9 mouse cellular contexts compared by ENCODE assay signal in genomic region chr11:69966006-69966859, GRCm38 (mm10). TPM values are rescaled to one million over a fixed set of nuclear protein-coding genes. Genes with fewer than 3 reads are reported as not detected.
DNase-seq lines count a peak whose midpoint lies in the region; ATAC-seq and TF ChIP-seq lines count a peak whose summit lies in the region.
"Had no signal": no experiment of that assay in that cellular context is flagged by ENCODE, and none has a peak within 500 bp of the region (broad histone marks: within the 10 kb centered on the region; RNA-seq: fewer than 3 reads in every experiment).

No protein-coding gene starts in this region.

- peak overlapping the region; percentile 51 for H3K9ac ChIP-seq in heart, adult 2 months (ENCODE audit: low read depth, low read length)
- peak overlapping the region; percentile 41 for H3K9ac ChIP-seq in forebrain, embryonic 11.5 days (ENCODE audit: low read length)
- H3K9ac ChIP-seq in intestine, embryonic 15.5 days, result peak overlapping the region; percentile 59

- intact Hi-C loops in heart, adult 2 months (cut with DNase I), result no loop called here
- intact Hi-C loops in heart, postnatal 25 days (cut with DNase I), result loop anchor here (5.0 kb wide), 1 partner anchor 39 kb away; no protein-coding TSS in a partner anchor

- no peaks in the 10 kb centered on the region for H3K79me2 ChIP-seq in heart, adult 2 months (replicated peaks; ENCODE audit: control insufficient read depth, insufficient read depth, low read length)

- H3K27ac ChIP-seq in heart, adult 2 months, result no peak overlapping the region
- no peak overlapping the region for H3K27ac ChIP-seq in forebrain, embryonic 11.5 days (ENCODE audit: low read depth, low read length)
- H3K27ac ChIP-seq in intestine, embryonic 15.5 days, result peak overlapping the region; percentile 89

- H3K4me1 ChIP-seq in heart, adult 2 months (ENCODE audit: control insufficient read depth, insufficient read depth, low read length), result peaks cover 2% of the 10 kb centered on the region; the same call in 1 of the 2 replicates
- peaks cover 9% of the 10 kb centered on the region for H3K4me1 ChIP-seq in forebrain, embryonic 11.5 days (replicated peaks; ENCODE audit: control insufficient read depth, insufficient read depth, low read length)
- peaks cover 3% of the 10 kb centered on the region; the same call in 1 of the 2 replicates for H3K4me1 ChIP-seq in intestine, embryonic 15.5 days (replicated peaks)
- H3K4me1 ChIP-seq in lung, adult 2 months (ENCODE audit: control insufficient read depth, insufficient read depth, low read length), result peaks cover 3% of the 10 kb centered on the region

- peak; percentile 29 to 49 for DNase-seq in heart, adult 2 months
- no peak for DNase-seq in heart, postnatal 25 days (ENCODE audit: low spot score)
- DNase-seq in forebrain, embryonic 11.5 days (ENCODE audit: low spot score), result peak; percentile 68
- peak; percentile 50 for DNase-seq in lung, adult 2 months
- DNase-seq in retina, embryonic 14.5 days (ENCODE audit: low spot score), result peak; percentile 30
- DNase-seq in right cerebral cortex, postnatal 4 days, result no peak
- DNase-seq in right cerebral cortex, postnatal 10 days (ENCODE audit: low spot score in 2 of 2), result no peak

- H3K36me3 ChIP-seq in heart, adult 2 months (ENCODE audit: control insufficient read depth, insufficient read depth, low read length), result no peaks in the 10 kb centered on the region
- no peaks in the 10 kb centered on the region; the same call in 1 of the 2 replicates for H3K36me3 ChIP-seq in forebrain, embryonic 11.5 days (ENCODE audit: control insufficient read depth, insufficient read depth, low read length)
- H3K36me3 ChIP-seq in intestine, embryonic 15.5 days, result 0 out of 2 replicates have a peak, but pooled peaks cover 4% of the 10 kb centered on the region

- WGBS in heart, adult 2 months, result 6% methylated on average over 53 of the region's 59 CpGs
- WGBS in forebrain, embryonic 11.5 days, result 2% methylated on average over 59 of the region's 59 CpGs
- WGBS in intestine, embryonic 15.5 days, result 1% methylated on average over 59 of the region's 59 CpGs
- WGBS in lung, adult 2 months, result 4% methylated on average over 59 of the region's 59 CpGs

- peak overlapping the region; percentile 48 for H3K4me2 ChIP-seq in forebrain, embryonic 11.5 days (ENCODE audit: low read depth, low read length, severe bottlenecking)
- peak overlapping the region; percentile 62 for H3K4me2 ChIP-seq in intestine, embryonic 15.5 days (replicated peaks)

- H3K9me3 ChIP-seq in forebrain, embryonic 11.5 days (ENCODE audit: control insufficient read depth, low read length), result no peaks in the 10 kb centered on the region
- H3K9me3 ChIP-seq in intestine, embryonic 15.5 days, result no peaks in the 10 kb centered on the region

- TF ChIP-seq CTCF in heart, adult 2 months (IDR thresholded peaks at IDR 0.05), result no peak
- no peak for TF ChIP-seq CTCF in lung, adult 2 months (IDR thresholded peaks at IDR 0.05; ENCODE audit: insufficient read depth, low read length)

- TF ChIP-seq POLR2A in heart, adult 2 months (IDR thresholded peaks at IDR 0.05; ENCODE audit: insufficient read depth, low read depth, low read length), result no peak
- no peak for TF ChIP-seq POLR2A in lung, adult 2 months (IDR thresholded peaks at IDR 0.05; ENCODE audit: borderline replicate concordance, extremely low read depth, low read depth, low read length)

- ATAC-seq in forebrain, embryonic 11.5 days (replicated peaks; ENCODE audit: low FRiP score), result no peak
- peak; percentile 72 for ATAC-seq in intestine, embryonic 15.5 days
- ATAC-seq: Patski had no signal

- peaks cover 11% of the 10 kb centered on the region for H3K27me3 ChIP-seq in heart, adult 2 months (ENCODE audit: control insufficient read depth, insufficient read depth, low read length)
- H3K27me3 ChIP-seq in forebrain, embryonic 11.5 days (ENCODE audit: control insufficient read depth, insufficient read depth, low read length), result peaks cover 50% of the 10 kb centered on the region
- peaks cover 28% of the 10 kb centered on the region for H3K27me3 ChIP-seq in intestine, embryonic 15.5 days (replicated peaks)

- no peak for TF ChIP-seq EP300 in heart, adult 2 months (IDR thresholded peaks at IDR 0.05; ENCODE audit: insufficient read depth, low read depth, low read length)

- H3K4me3 ChIP-seq in heart, adult 2 months, result peak overlapping the region; percentile 35
- peak overlapping the region; percentile 19 for H3K4me3 ChIP-seq in forebrain, embryonic 11.5 days (ENCODE audit: low read depth, low read length)
- H3K4me3 ChIP-seq in intestine, embryonic 15.5 days (replicated peaks), result peak overlapping the region; percentile 47
- peak overlapping the region; percentile 52 for H3K4me3 ChIP-seq in lung, adult 2 months (replicated peaks; ENCODE audit: extremely low read depth, low read depth, low read length)

RNA-seq across cellular contexts. Expression of gene Cldn7, which starts 1.7 kb away (rescaled TPM):
- total RNA-seq in heart, adult 2 months (2021), result not detected
- 0.50 and 3.5 TPM in 2 replicates for polyA plus RNA-seq in heart, adult 2 months (2012; rRNA removed)
- total RNA-seq in heart, postnatal 25 days (2021), result not detected
- polyA plus RNA-seq in forebrain, embryonic 11.5 days (2014; fragmentation: Nextera tagmentation; extraction: Ambion mirVana), result 3.2 and 6.4 TPM in 2 replicates
- 977 and 1,030 TPM in 2 replicates for polyA plus RNA-seq in intestine, embryonic 15.5 days (2015; fragmentation: Nextera tagmentation; extraction: Ambion mirVana)
- 60.5 and 63.7 TPM in 2 replicates for polyA plus RNA-seq in lung, adult 2 months (2012; rRNA removed)
- polyA plus RNA-seq: Patski had no signal

RNA-seq across cellular contexts. Expression of gene Ctdnep1, which starts 14.7 kb away (rescaled TPM):
- total RNA-seq in heart, adult 2 months (2021), result 100 to 1,000 TPM; 143 to 144 TPM
- 138 and 190 TPM in 2 replicates for polyA plus RNA-seq in heart, adult 2 months (2012; rRNA removed)
- 100 to 1,000 TPM; 149 to 180 TPM for total RNA-seq in heart, postnatal 25 days (2021)
- polyA plus RNA-seq in forebrain, embryonic 11.5 days (2014; fragmentation: Nextera tagmentation; extraction: Ambion mirVana), result 20.4 and 28.0 TPM in 2 replicates
- polyA plus RNA-seq in intestine, embryonic 15.5 days (2015; fragmentation: Nextera tagmentation; extraction: Ambion mirVana), result 23.2 and 26.3 TPM in 2 replicates
- 88.3 and 102 TPM in 2 replicates for polyA plus RNA-seq in lung, adult 2 months (2012; rRNA removed)

RNA-seq across cellular contexts. Expression of gene Elp5, which starts 16.1 kb away (rescaled TPM):
- 10 to 100 TPM; 39.0 to 42.2 TPM for total RNA-seq in heart, adult 2 months (2021)
- 61.6 and 78.5 TPM in 2 replicates for polyA plus RNA-seq in heart, adult 2 months (2012; rRNA removed)
- total RNA-seq in heart, postnatal 25 days (2021), result 10 to 100 TPM; 48.3 to 51.5 TPM
- 144 and 156 TPM in 2 replicates for polyA plus RNA-seq in forebrain, embryonic 11.5 days (2014; fragmentation: Nextera tagmentation; extraction: Ambion mirVana)
- polyA plus RNA-seq in intestine, embryonic 15.5 days (2015; fragmentation: Nextera tagmentation; extraction: Ambion mirVana), result 102 and 105 TPM in 2 replicates
- 38.5 and 53.8 TPM in 2 replicates for polyA plus RNA-seq in lung, adult 2 months (2012; rRNA removed)

RNA-seq across cellular contexts. Expression of gene Slc2a4, which starts 18.2 kb away (rescaled TPM):
- total RNA-seq in heart, adult 2 months (2021), result 100 to 1,000 TPM; 363 to 456 TPM
- polyA plus RNA-seq in heart, adult 2 months (2012; rRNA removed), result 516 and 737 TPM in 2 replicates
- total RNA-seq in heart, postnatal 25 days (2021), result 100 to 1,000 TPM; 325 to 365 TPM
- 13.7 and 14.8 TPM in 2 replicates for polyA plus RNA-seq in forebrain, embryonic 11.5 days (2014; fragmentation: Nextera tagmentation; extraction: Ambion mirVana)
- polyA plus RNA-seq in intestine, embryonic 15.5 days (2015; fragmentation: Nextera tagmentation; extraction: Ambion mirVana), result 20.4 and 21.8 TPM in 2 replicates
- 22.3 and 40.4 TPM in 2 replicates for polyA plus RNA-seq in lung, adult 2 months (2012; rRNA removed)

RNA-seq across cellular contexts. Expression of gene Gabarap, which starts 24.7 kb away (rescaled TPM):
- total RNA-seq in heart, adult 2 months (2021), result 100 to 1,000 TPM; 284 to 340 TPM
- polyA plus RNA-seq in heart, adult 2 months (2012; rRNA removed), result 469 and 750 TPM in 2 replicates
- 100 to 1,000 TPM; 274 to 291 TPM for total RNA-seq in heart, postnatal 25 days (2021)
- polyA plus RNA-seq in forebrain, embryonic 11.5 days (2014; fragmentation: Nextera tagmentation; extraction: Ambion mirVana), result 472 and 477 TPM in 2 replicates
- polyA plus RNA-seq in intestine, embryonic 15.5 days (2015; fragmentation: Nextera tagmentation; extraction: Ambion mirVana), result 529 and 559 TPM in 2 replicates
- polyA plus RNA-seq in lung, adult 2 months (2012; rRNA removed), result 333 and 615 TPM in 2 replicates

Comparison
In these comparisons a context has a peak if more than half of its experiments do, and no peak if none do; other contexts are left out.
1. DNase-seq: peak in heart, adult 2 months (2 of 2), forebrain, embryonic 11.5 days (single experiment), lung, adult 2 months (single experiment) and retina, embryonic 14.5 days (single experiment); none in heart, postnatal 25 days (single experiment), right cerebral cortex, postnatal 4 days (single experiment) and right cerebral cortex, postnatal 10 days (0 of 2).
2. RNA of gene Cldn7, which starts 1.7 kb away (polyA plus RNA-seq): 977 to 1,030 TPM in intestine, embryonic 15.5 days; 60.5 to 63.7 TPM in lung, adult 2 months, 0.50 to 3.5 TPM in heart, adult 2 months and 3.2 to 6.4 TPM in forebrain, embryonic 11.5 days; every median in the first group is over 10 times any median in the second.
3. Peak in every context shown above with its lines, with median percentiles within 50 percentile points of each other: H3K4me3 ChIP-seq and H3K9ac ChIP-seq.